Mouse (Mus musculus) mouse embryonic stem cell (cell line): Measurements from ENCODE around the gene Morc4.

ENCODE experiments used
- in situ Hi-C, 2 experiments: fragments of 300-500 bp; cut with MboI; formaldehyde crosslinking; loops; 1 replicate in 1 of 2; 3 replicates in 1 of 2; pipeline ENCODE4 v1.14.3; 2019 to 2020; ENCODE audit warnings: low sequenced_read_pairs in 2 of 2, low pct_unique_long_range_greater_than_20kb in 1 of 2, mixed read lengths in 1 of 2; ENCODE audit not compliant: unreplicated experiment in 1 of 2

Morc4 gene

DNA sequence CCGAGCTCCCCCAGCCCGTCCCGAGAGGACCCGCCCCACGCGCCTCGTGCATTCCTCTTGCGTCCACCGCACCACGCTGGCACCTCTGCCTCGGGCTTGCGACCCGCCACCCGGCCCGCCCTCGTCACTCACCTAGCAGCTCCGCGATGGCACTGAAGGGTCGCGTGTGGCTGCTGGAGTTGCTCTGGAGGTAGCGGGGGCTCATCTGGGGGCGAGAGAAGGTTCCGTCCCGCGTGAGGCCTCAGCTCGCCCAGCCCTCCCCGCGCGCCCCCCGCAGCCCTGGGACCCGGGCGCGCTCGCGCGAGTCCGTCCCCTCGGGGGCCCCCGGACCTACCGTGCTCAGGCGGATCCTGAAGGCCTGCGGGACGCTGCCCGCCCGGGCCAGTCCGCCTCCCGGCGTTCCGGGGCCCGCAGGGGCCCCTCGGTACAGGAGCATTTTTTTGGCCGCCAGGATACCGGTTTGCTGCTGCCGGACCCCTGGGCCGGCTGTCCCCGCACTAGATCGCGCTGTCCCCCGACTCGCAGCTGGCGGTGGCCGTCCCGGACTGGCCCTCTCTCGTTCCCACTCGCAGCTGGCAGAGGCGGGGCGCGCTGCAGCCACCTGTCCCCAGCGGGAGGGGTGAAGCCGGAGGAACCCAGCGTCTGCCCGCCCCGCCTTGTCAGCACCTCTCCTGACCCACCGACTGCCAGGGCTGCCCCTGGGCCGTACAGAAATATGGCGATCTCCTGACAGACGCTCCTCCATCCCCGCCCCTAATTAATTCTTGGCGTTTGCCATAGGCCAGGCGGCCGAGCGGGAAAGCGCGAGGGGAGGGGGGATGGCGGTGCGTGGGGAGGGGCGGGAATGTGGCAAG is at the start of gene Morc4:
TSS of gene Morc4 (minus strand) at position 740 of the 854 bp plus-strand sequence.
- in situ Hi-C loops, result loop anchor here in 1 of 2 experiments (25.0 kb wide), 1 partner anchor 691 kb away; no protein-coding TSS in a partner anchor

DNA sequence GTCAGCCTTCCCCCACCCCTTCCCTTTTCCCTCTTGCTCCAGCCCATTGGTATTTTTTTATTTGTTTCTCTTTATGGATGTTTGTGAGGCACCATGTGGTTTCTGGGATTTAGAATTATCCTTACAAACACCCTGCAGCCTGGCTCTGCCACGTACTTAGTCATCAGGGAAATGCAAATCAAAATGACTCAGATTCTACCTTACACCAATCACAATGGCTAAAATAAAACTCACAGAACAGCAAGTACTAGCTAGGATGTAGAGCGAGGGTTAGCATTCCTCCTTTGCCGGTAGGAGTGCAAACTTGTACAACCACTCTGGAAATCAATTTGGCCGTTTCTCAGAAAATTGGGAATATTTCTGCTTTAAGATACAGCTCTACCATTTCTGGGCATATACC is 49.1 kb upstream of the Morc4 start:
- in situ Hi-C loops, result no loop called here

DNA sequence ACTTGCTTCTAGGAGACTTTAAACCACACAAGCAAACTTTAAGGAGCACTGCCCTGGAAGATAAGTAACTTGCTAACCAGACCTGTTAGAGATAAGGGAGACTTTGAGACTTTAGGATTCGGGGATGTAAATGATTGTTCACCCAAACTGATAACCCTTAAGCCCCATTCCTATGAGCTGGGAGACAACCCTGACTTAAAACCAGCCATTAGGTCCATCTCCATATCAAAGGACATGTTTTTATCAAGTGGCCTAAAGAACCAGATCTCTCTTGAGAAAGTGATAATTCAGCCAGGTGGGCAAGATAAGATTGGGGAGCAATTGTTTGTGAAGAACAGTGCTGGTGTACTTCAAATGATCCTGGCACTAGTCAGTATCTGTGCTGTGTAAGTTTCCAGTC is 19.9 kb upstream of the Morc4 start:
- in situ Hi-C loops, result no loop called here

DNA sequence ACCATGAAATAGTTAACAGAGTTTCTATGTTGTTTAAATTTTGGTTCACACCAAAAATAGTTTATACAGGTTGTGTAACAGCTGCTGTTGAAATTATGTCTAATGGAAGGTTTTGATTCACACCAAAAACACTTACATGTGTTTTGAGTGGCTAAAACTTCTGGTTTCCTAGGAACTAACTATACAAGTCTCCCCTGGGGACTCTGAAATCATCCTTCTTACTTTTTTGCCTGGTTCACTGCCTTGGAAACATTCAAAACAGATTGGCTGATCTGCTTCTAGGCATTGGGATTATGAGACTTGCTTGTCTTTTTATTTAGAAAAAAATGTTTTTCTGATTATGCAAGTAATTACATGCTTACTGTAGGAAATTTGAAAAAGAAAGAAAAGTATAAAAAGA is 11.7 kb upstream of the Morc4 start:
- in situ Hi-C loops, result no loop called here

DNA sequence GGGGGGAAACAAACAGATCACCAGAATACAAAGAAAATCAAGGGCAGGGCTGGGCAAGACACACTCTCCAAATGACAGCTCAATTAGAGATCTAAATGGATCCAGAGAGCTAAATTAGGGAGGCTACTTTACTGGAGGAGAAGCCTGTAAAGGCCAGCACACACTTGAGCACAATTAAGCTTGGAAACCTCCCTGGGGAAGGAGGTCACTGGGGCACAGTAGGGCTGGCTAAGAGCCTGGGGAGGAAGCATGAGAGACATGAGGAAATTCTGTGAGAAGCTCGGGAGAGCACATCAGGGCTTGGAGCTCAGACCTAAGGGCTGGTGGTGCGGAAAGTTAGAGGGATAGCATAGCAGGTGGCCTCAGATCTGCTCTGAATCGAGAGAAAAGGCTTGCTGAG is 6.5 kb upstream of the Morc4 start:
- in situ Hi-C loops, result no loop called here

DNA sequence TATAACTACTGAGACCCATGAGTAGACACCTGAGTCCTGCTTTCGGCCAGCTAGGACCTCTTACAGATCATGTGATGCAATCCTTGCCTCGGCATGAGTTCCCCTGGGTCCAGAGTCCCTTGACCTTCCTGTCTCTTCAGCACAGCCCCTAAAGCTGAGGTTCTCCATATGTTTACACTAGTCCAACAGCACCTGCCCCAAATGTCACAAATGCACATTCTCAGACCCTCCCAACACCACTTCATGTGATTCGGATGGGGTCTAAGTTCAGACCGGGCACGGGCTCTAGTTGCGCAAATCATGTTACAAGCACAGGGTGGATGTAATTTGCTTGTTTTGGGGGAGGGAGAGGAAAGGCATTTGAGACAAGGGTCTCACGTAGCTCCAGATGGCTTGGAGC is 5.6 kb upstream of the Morc4 start:
- in situ Hi-C loops, result no loop called here

DNA sequence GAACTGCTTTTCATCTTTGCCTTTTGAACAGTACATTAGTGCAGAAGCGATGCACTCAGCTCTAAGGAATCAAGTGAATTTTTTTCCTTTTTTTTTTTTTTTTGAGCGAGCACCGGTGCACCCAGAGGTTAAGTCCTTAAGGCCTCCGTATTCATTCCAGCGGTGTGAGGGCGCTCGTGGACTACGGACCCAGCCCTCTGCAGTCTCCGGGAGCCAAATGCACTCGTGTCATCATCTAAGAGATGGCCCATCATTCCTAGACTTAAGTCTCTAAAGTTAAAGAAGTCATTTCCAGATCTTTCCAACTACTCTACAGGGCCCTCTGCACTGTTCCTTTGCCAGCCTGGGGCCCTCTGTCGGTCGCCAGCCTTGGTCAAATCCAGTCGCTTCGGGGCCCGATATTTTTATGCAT is 1.2 kb downstream of the Morc4 start:
- in situ Hi-C loops, result loop anchor here in 1 of 2 experiments (25.0 kb wide), 1 partner anchor 692 kb away; no protein-coding TSS in a partner anchor

DNA sequence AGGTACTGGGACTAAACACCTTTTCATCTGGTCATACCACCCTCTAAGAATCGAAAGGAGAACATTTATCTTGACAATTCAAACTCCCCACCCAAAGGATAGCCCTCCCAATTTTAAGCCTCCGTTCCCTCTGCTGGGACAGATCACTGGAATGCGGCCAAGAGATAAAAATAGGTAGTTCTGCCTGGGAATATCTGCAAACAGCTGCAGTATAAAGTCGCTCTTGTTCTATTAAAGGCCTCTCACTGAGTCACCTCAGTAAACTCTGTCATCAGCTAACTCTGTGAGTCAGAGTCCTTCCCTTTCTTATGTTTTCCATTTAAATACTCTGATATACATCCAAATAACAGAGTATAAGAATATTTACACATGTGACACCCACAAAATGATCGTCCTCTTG is 12.1 kb downstream of the Morc4 start:
- in situ Hi-C loops, result loop anchor here in 1 of 2 experiments (25.0 kb wide), 1 partner anchor 703 kb away; no protein-coding TSS in a partner anchor

DNA sequence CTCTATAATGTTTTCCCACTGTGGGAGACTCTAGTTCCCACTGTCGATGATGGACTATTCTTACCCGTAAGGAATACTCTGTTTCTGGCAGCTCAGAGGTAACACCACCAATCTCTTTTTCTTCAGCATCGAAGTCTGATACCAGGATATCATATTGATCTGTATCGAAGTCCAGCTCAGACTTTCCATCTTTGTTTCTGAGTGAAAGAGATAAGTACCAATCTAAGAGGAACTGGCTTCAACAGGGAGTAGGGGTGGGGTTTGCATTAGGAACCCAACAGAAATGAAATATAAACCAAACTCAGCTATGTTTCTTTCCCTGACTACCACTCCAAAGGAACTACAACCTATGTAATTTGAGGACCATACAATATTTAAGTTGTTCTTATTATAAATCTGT is 16.7 kb downstream of the Morc4 start:
- in situ Hi-C loops, result loop anchor here in 1 of 2 experiments (25.0 kb wide), 1 partner anchor 708 kb away; no protein-coding TSS in a partner anchor

DNA sequence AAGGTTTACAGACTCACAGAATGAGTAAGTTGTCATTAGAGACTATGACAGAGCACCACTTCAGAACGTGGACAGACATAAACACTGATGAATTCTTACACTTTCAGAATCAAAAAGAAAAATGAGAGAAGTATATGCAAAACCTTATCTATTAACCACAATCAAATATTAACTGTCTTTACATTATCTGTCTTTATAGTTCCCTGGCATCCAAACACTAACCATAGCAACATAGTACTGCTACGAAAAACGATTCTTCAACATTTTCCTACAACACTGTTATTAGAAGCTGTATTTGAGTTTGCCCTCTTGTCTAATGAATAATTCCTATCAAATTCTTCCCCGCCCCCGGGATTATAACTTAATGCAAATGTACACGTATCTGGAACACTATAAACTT is 30.4 kb downstream of the Morc4 start:
- in situ Hi-C loops, result no loop called here

DNA sequence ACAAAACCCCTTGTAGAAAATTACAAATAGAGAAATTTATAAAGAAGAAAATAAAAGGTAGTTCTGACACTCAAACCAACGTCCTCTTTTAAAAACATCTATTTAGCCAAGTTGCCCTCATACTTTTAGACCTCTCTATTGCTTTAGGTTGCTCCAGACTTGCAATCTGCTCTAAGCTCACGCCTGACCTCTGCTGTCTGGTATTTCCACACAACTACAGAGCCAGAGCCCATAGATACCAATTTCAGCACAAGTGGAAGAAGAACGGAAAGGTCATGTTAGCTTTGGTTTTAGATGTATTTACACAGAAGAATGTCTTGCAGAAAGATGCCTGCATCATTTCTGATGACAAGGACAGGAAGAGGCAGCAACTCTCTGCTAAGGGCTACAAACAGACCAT is 32.4 kb downstream of the Morc4 start:
- in situ Hi-C loops, result loop anchor here in 1 of 2 experiments (10.0 kb wide), 1 partner anchor 64 kb away; no protein-coding TSS in a partner anchor

DNA sequence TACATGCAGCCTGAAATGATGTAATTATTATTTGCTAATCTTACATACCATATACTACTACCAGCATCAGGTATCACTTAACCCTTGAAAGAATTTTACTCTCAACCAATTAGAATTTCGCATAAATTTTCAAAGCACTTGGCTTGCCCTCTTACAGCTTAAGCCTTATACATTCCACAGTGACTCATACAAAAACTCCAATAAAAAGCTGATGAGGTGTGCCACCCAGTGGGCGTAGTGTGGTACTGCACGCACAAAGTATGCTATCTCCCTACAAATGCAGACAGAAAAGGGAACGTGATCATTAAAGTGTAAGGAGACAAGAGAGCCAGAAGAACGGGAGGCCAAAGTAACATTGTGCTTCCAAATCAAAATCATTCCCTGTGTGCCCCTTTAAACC is 39.0 kb downstream of the Morc4 start:
- in situ Hi-C loops, result loop anchor here (5.0 to 10.0 kb wide), 2 partner anchors 55 to 58 kb away; no protein-coding TSS in a partner anchor

DNA sequence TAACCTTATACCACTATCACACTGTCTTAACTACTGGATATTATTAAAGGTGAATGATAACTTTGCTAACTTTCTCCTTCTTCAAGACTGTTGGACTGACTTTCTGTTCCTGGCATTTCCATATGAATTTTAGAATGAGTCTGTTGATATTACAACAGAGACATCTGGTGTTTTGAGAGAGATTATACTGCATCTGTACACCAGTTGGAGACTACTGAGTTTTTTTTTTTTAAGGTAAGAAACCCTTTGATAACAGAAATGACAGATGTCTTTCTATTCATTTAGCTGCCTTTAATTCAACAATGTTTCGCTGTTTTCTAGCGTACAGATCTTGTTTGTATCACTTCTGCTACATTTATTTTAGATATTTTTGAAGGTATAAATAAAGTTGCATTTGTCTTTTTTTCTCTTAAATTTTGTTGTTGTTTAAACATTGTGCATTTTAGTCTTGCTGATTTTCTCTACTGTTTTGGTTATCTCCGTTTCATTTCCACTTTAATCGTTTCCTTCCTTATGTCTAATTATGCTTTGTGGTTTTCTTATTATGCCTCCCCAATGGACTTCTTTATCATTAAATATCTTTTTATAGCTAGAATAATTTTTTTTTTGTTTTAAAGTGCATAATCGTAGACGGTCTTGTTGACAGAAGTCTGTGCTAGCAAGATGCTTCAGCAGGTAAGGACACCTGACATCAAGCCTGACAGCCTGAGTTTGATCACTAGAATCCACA is 42.9 kb downstream of the Morc4 start:
- in situ Hi-C loops, result no loop called here

DNA sequence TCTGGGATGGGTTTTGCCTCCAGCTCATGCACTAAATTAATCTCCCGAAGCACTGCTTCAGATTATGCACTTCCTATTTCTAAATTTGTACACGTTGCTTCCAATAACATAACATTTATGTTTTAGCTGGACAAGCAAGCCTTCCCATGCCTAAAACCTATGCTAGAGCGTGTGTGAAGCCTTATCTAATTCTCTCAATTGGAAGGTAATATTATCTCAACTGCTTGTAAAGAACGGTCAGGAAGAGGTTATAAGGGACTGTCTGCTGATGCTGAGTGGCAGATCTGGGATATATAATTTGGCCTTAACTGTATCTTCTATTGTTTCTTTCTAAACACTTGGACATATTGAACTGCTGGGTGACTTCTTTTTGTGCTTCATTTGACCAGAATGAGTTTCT is 44.6 kb downstream of the Morc4 start:
- in situ Hi-C loops, result no loop called here

DNA sequence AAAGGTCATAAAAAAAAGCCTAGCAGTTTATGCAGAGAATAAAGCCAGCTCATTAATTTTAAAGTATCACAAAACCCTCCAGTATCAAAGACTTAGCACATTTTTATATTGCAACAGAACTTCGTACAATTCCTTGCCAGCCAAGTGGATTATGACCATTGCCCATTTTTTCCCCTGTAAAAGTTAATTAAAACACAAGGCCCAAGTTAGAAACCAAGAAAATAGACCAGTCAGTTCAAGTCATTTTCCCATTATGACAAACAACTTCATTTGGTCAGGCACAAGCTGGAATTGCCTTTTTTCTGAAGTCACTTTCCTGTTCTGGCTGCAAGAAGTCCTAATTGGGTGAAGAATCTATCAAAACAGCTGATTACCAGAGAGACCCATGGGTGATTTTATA is 46.1 kb downstream of the Morc4 start:
- in situ Hi-C loops, result no loop called here

DNA sequence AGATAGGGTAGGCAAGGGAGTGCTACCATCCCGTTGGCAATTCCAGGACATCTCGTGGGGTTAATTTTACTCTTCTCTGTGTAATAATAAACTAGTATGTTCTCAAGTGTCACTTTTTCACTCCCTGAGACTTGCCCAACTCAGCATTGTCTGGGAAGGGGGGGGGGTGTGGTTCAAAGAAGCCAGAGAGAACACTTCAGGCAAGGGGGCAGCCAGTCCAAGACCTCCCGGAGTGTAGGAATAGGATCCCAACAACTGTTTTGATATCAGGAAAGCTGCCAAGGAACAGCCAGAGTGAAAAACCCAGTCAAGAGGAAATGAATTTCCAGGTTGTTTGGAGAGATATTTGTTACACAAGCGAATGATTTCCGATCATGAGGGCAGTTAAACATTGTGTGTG is 56.3 kb downstream of the Morc4 start:
- in situ Hi-C loops, result no loop called here

DNA sequence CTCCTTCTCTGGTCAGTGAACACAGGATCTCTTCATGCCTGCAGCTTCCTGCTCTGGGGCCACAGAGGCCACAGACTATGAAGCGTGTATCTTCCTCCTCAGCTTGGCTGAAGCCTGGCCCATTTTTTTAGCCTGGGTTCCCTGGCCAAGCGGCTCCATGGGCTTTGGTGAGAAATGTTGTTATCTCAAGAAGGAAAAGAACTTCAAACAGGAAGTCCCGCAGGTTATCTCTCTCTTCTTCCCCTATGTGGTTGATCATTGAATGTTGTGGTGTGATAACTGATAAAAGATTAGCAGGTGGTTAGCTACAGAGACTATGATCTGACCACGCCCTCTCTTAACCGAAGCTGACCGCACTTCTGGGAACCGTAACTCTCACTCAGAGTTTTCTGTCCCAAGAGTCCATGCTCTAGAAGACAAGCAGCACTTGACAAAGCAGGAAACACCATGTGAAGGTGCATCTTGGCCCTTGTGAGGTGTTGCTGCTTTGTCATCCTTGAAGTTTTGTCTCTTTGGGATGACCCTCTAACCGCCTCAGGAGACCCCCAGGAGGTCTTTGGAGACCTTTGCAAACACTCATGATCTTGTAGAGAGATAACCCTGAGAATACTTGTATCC is 57.4 kb downstream of the Morc4 start:
- in situ Hi-C loops, result no loop called here

DNA sequence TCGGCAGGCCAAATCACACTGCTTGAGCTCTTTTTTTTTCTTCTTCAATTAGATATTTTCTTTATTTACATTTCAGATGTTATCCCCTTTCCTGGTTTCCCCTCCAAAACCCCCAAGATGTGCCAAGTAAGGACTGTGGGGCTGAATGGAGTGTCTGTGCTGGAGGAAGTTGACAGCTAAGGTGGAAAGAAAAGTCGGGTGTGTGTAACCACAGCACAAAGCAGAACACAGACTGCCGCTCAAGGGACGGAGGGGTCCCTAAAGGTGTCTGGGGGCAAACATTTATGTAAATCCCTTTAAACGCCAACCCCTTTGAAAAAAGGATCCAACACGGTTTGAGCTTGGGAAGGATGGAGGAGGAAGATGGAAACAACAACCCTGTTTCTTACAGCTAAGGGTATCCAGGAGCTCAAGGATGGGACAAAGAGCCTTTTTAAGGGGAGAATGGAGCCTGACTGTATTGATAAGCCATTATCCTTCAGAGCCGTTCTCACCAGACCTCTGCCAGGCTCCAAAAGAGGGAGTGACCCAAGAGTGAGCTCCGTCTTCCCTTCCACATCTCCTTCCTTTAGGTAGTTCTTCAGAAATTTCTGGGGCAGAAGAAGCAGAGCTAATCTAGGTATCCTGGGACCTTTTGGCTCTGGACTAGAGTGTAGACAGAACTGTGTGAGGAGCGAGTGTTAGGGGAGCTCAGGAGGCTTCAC is 58.0 kb downstream of the Morc4 start:
- in situ Hi-C loops, result no loop called here
